Mouse (Mus musculus) forebrain, embryonic 11.5 days (tissue): Measurements from ENCODE around the gene Gm28168. TPM values are rescaled to one million over a fixed set of nuclear protein-coding genes. Genes with fewer than 3 reads are reported as not detected.
"Not testable (repeated sequence)": the region's sequence is repeated elsewhere in the genome, so short reads cannot be mapped to it uniquely, and the experiment has no call there.

Experiments
- ATAC-seq: fragments of 200-750 bp; cut with Nextera tagmentation; replicated peaks from 2 replicates; pipeline ENCODE4 v1.8.0; 2017; ENCODE audit warnings: moderate TSS enrichment; ENCODE audit not compliant: low FRiP score
- DNase-seq: peaks from one replicate; pipeline ENCODE4 v3.0.0-alpha.2; 2017; ENCODE audit warnings: low spot score
- H3K27ac ChIP-seq: fragments of 300-500 bp; sonication (generic); 2 replicates; pipeline ENCODE4 v1.5.1; 2014; ENCODE audit warnings: low read depth, low read length
- H3K27me3 ChIP-seq: fragments of 300-500 bp; sonication (generic); 2 replicates; pipeline ENCODE4 v1.6.1; 2014; ENCODE audit warnings: mild to moderate bottlenecking, low read length, mixed read lengths; ENCODE audit not compliant: control insufficient read depth, insufficient read depth
- H3K36me3 ChIP-seq: fragments of 300-500 bp; sonication (generic); 2 replicates; pipeline ENCODE4 v1.6.1; 2014; ENCODE audit warnings: mild to moderate bottlenecking, low read length, moderate library complexity, mixed read lengths; ENCODE audit not compliant: control insufficient read depth, insufficient read depth
- H3K4me1 ChIP-seq: fragments of 300-500 bp; sonication (generic); replicated peaks from 2 replicates; pipeline ENCODE4 v1.6.1; 2014; ENCODE audit warnings: low read length, mixed read lengths; ENCODE audit not compliant: control insufficient read depth, insufficient read depth
- H3K4me2 ChIP-seq: fragments of 300-500 bp; sonication (generic); 2 replicates; pipeline ENCODE4 v1.6.1; 2014; ENCODE audit warnings: low read depth, mild to moderate bottlenecking, low read length, moderate library complexity, mixed read lengths; ENCODE audit not compliant: severe bottlenecking
- H3K4me3 ChIP-seq: fragments of 300-500 bp; sonication (generic); 2 replicates; pipeline ENCODE4 v1.5.1; 2014; ENCODE audit warnings: low read depth, low read length
- H3K9ac ChIP-seq: fragments of 300-500 bp; sonication (generic); 2 replicates; pipeline ENCODE4 v1.6.1; 2014; ENCODE audit warnings: low read length
- H3K9me3 ChIP-seq: fragments of 300-500 bp; sonication (generic); 2 replicates; pipeline ENCODE4 v1.6.1; 2016; ENCODE audit warnings: low read length, mixed read lengths; ENCODE audit not compliant: control insufficient read depth
- WGBS: fragments of 180-500 bp; shearing (Covaris S2); extraction: QIAGEN DNeasy Blood & Tissue Kit; methylation state at CpG from one replicate; pipeline ENCODE4 v1.1.7; 2014; 5-methylcytosine and 5-hydroxymethylcytosine counted together
- polyA plus RNA-seq: library from polyadenylated mRNA; unstranded; fragments of >200 nt; fragmentation: Nextera tagmentation; extraction: Ambion mirVana; gene quantifications from 2 replicates; pipeline ENCODE4 v1.2.1, GENCODE M21; 2014

Gene Gm28168
- not detected in 2 replicates for polyA plus RNA-seq

DNA sequence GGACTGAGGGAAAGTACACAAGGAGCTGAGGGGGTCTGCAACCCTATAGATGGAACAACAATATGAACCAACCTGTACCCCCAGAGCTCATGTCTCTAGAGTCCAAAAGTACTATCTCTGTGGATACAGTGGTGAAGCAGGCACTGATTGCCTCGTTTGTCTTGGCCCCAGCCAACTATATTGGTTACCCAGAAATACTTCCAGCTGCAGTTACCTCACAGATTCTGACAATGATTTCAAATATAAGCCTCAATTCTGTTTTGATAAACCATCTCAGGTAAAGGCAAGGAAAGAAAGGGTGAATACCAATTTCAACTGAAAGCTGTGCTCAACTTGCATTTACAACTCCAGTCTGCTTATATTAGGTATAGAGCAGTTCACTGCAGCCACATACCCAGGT is at the start of gene Gm28168:
Gene Gm28168, plus strand, starts transcription at position 301 of the 400 bp plus-strand sequence.
- not testable (repeated sequence) for H3K9ac ChIP-seq, H3K4me1 ChIP-seq, H3K9me3 ChIP-seq, H3K4me2 ChIP-seq, H3K36me3 ChIP-seq, H3K27me3 ChIP-seq, ATAC-seq, H3K4me3 ChIP-seq, DNase-seq, H3K27ac ChIP-seq
- WGBS, result 44% methylated on average over 1 of the region's 1 CpGs

- no peak within 1 kb of the TSS for H3K4me2 ChIP-seq
- no peaks in the 10 kb centered on the region for H3K9me3 ChIP-seq
- H3K36me3 ChIP-seq, result no peaks in the 10 kb centered on the region
- H3K27ac ChIP-seq, result no peak within 1 kb of the TSS
- WGBS, result 73% methylated on average over 4 of the region's 4 CpGs
- H3K4me3 ChIP-seq, result no peak within 1 kb of the TSS
- no peak for ATAC-seq
- no peaks in the 10 kb centered on the region for H3K4me1 ChIP-seq
- no peak within 1 kb of the TSS for H3K9ac ChIP-seq
- no peak for DNase-seq
- no peaks in the 10 kb centered on the region for H3K27me3 ChIP-seq
Observed at GRCm38 (mm10) chr1:117965639-117966038, 37.8 kb downstream of the Gm28168 start, which contains the start of gene Gm7145. Gene Gm7145, plus strand, starts transcription at chr1:117965939.

Other genes with a start within 250 kb of the Gm28168 start
- not detected in 2 replicates for gene Gm28363, start 230.9 kb upstream of the Gm28168 start, polyA plus RNA-seq
- not detected in 2 replicates for gene B020011L13Rik, start 146.9 kb upstream of the Gm28168 start, polyA plus RNA-seq
- not detected in 2 replicates for gene Gm28360, start 97.9 kb upstream of the Gm28168 start, polyA plus RNA-seq
- not detected in 2 replicates for gene Gm7145, start 37.9 kb downstream of the Gm28168 start, polyA plus RNA-seq
- 0.13 and 0.23 TPM in 2 replicates for gene Gm29106, start 248.5 kb downstream of the Gm28168 start, polyA plus RNA-seq